Mouse (Mus musculus) thymus, adult 2 months (tissue): Measurements from ENCODE around the gene Zfp68.

ENCODE experiments used
- CTCF ChIP-seq: fragments of 200-500 bp; IDR thresholded peaks from 2 replicates; pipeline ENCODE4 v1.5.1; 2012; ENCODE audit warnings: mild to moderate bottlenecking, control low read depth, low read length, moderate library complexity, borderline replicate concordance; ENCODE audit not compliant: control insufficient read depth, poor library complexity, insufficient read depth; ENCODE audit errors: extremely low read depth
- POLR2A ChIP-seq: fragments of 200-500 bp; IDR thresholded peaks from 2 replicates; pipeline ENCODE4 v1.6.1; 2012; ENCODE audit warnings: mild to moderate bottlenecking, low read length, control low read depth, moderate library complexity; ENCODE audit not compliant: control insufficient read depth, poor library complexity, insufficient read depth; ENCODE audit errors: extremely low read depth

DNA sequence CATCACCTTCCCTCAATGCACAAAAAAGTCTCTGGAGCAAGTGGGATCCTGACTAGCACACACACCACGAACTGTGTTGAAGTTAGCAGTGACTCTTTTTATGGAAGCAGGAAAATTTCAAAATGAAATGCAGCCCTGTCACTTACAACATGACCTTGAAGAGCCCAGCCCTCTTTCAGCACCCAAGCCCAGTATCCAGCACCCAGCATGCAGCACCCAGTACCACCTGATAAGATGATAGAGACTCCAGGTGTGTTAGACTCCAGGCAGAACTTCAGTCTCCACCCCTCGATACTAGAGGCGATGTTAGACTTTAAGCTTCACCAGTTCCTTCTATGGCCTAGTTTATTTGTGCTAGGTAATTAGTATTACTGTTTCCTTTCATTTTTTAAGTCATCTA is 22.2 kb upstream of the Zfp68 start:
- TF ChIP-seq POLR2A, result no peak
- no peak for TF ChIP-seq CTCF
